Mouse (Mus musculus): ENCODE measurements around the gene Foxm1. TPM values are rescaled to one million over a fixed set of nuclear protein-coding genes. Genes with fewer than 3 reads are reported as not detected.

Gene Foxm1
- total and polyA plus RNA-seq, 3 experiments: 13.7 to 61.9 (median 31.1) TPM

GRCm38 (mm10) chr6:128381254-128381653, 18.5 kb downstream of the Foxm1 start:
- Histone ChIP-seq H3K79me2 (ENCODE audit: control insufficient read depth, insufficient read depth, low read length, poor library complexity) (no peaks in the 10 kb centered on the region), H3K36me3 (ENCODE audit: control insufficient read depth in 1 of 2, insufficient read depth in 2 of 2, low read length in 2 of 2) (no peaks in the 10 kb centered on the region), H3K9me3 (replicated peaks; ENCODE audit: insufficient read depth, low read length) (no peaks in the 10 kb centered on the region), H3K9ac (ENCODE audit: control insufficient read depth, low read depth, low read length, poor library complexity, severe bottlenecking) (no peak overlapping the region), H3K4me3 (ENCODE audit: control insufficient read depth in 1 of 2, insufficient read depth in 1 of 2, low read depth in 2 of 2, low read length in 2 of 2) (no peak overlapping the region), H3K27me3 (ENCODE audit: control insufficient read depth in 1 of 2, insufficient read depth in 2 of 2, low read length in 2 of 2) (no peaks in the 10 kb centered on the region), H3K4me1 (ENCODE audit: control insufficient read depth in 1 of 2, insufficient read depth in 2 of 2, low read length in 2 of 2) (peaks cover 0 to 8% of the 10 kb centered on the region in 2 experiments; a peak in 1 of 4 replicates), H3K27ac (ENCODE audit: control insufficient read depth, low read depth, low read length) (no peak overlapping the region)
- no peak for DNase-seq (ENCODE audit: low read depth, low spot score)
- TF ChIP-seq ZMIZ1 (IDR thresholded peaks at IDR 0.05; ENCODE audit: low read depth, low read length) (no peak), ELF1 (IDR thresholded peaks at IDR 0.05; ENCODE audit: low read depth, low read length) (no peak), MAZ (IDR thresholded peaks at IDR 0.05; ENCODE audit: low read depth, low read length) (no peak), POLR2AphosphoS2 (IDR thresholded peaks at IDR 0.05; ENCODE audit: low read length) (no peak), USF2 (IDR thresholded peaks at IDR 0.05; ENCODE audit: borderline replicate concordance in 1 of 2, insufficient read depth in 1 of 2, low read depth in 1 of 2, low read length in 2 of 2) (no peak), MYB (IDR thresholded peaks at IDR 0.05; ENCODE audit: low read depth, low read length) (no peak), ETS1 (IDR thresholded peaks at IDR 0.05; ENCODE audit: low read depth, low read length) (no peak), CHD1 (IDR thresholded peaks at IDR 0.05; ENCODE audit: low read depth, low read length) (no peak), POLR2A (IDR thresholded peaks at IDR 0.05; ENCODE audit: control insufficient read depth in 1 of 2, insufficient read depth in 1 of 2, low read depth in 1 of 2, low read length in 2 of 2, poor library complexity in 1 of 2) (no peak), MXI1 (IDR thresholded peaks at IDR 0.05; ENCODE audit: low read depth, low read length) (no peak), CHD2 (IDR thresholded peaks at IDR 0.05; ENCODE audit: low read length) (no peak), MEF2A (IDR thresholded peaks at IDR 0.05; ENCODE audit: extremely low read depth, insufficient replicate concordance, low read depth, low read length, poor library complexity, severe bottlenecking) (no peak), SIN3A (IDR thresholded peaks at IDR 0.05; ENCODE audit: low read length) (no peak), USF1 (IDR thresholded peaks at IDR 0.05; ENCODE audit: low read depth, low read length) (no peak)

- H3K79me2 ChIP-seq (ENCODE audit: control insufficient read depth, insufficient read depth, low read length, poor library complexity): no peaks in the 10 kb centered on the region
- peaks cover 0 to 8% of the 10 kb centered on the region in 2 experiments; a peak in 1 of 4 replicates for H3K4me1 ChIP-seq (ENCODE audit: control insufficient read depth in 1 of 2, insufficient read depth in 2 of 2, low read length in 2 of 2)
- no peak overlapping the region for H3K9ac ChIP-seq (ENCODE audit: control insufficient read depth, low read depth, low read length, poor library complexity, severe bottlenecking)
- peak; percentile 62 for DNase-seq (ENCODE audit: low read depth, low spot score)
- H3K9me3 ChIP-seq (replicated peaks; ENCODE audit: insufficient read depth, low read length): no peaks in the 10 kb centered on the region
- H3K27ac ChIP-seq (ENCODE audit: control insufficient read depth, low read depth, low read length): no peak overlapping the region
- TF ChIP-seq JUND (IDR thresholded peaks at IDR 0.05; ENCODE audit: low read depth, low read length): no peak
- no peak for TF ChIP-seq RAD21 (IDR thresholded peaks at IDR 0.05; ENCODE audit: low read depth, low read length)
- TF ChIP-seq SIN3A (IDR thresholded peaks at IDR 0.05; ENCODE audit: low read length): no peak
- H3K4me3 ChIP-seq (ENCODE audit: control insufficient read depth in 1 of 2, insufficient read depth in 1 of 2, low read depth in 2 of 2, low read length in 2 of 2): no peak overlapping the region
- no peaks in the 10 kb centered on the region for H3K36me3 ChIP-seq (ENCODE audit: control insufficient read depth in 1 of 2, insufficient read depth in 2 of 2, low read length in 2 of 2)
- no peaks in the 10 kb centered on the region for H3K27me3 ChIP-seq (ENCODE audit: control insufficient read depth in 1 of 2, insufficient read depth in 2 of 2, low read length in 2 of 2)
Observed at GRCm38 (mm10) chr6:128383752-128384151, 21.0 kb downstream of the Foxm1 start.
